Mouse (Mus musculus) C2C12 (cell line): Measurements from ENCODE around the gene Pdcd1. TPM values are rescaled to one million over a fixed set of nuclear protein-coding genes. Genes with fewer than 3 reads are reported as not detected.

Experiments
- H3K27me3 ChIP-seq: one replicate; pipeline ENCODE4 v1.6.1; 2011; ENCODE audit not compliant: control insufficient read depth, insufficient read depth, insufficient read length
- H3K36me3 ChIP-seq: one replicate; pipeline ENCODE4 v1.6.1; 2011; ENCODE audit not compliant: control insufficient read depth, insufficient read depth
- H3K4me3 ChIP-seq: one replicate; pipeline ENCODE4 v1.5.1; 2011; ENCODE audit warnings: mild to moderate bottlenecking, control low read depth; ENCODE audit not compliant: poor library complexity, insufficient read depth, severe bottlenecking
- H3K79me2 ChIP-seq: one replicate; pipeline ENCODE4 v1.6.1; 2011; ENCODE audit not compliant: control insufficient read depth, insufficient read depth
- H3K79me3 ChIP-seq: one replicate; pipeline ENCODE4 v1.6.1; 2011; ENCODE audit warnings: low read depth, control low read depth
- H3ac ChIP-seq: one replicate; pipeline ENCODE3; 2011; ENCODE audit warnings: low read depth; ENCODE audit not compliant: control insufficient read depth, insufficient read length
- CEBPB ChIP-seq: IDR thresholded peaks from one replicate; pipeline ENCODE4 v1.6.1; 2011; ENCODE audit warnings: low read depth, mild to moderate bottlenecking, control low read depth, moderate library complexity
- CTCF ChIP-seq: IDR thresholded peaks from one replicate; pipeline ENCODE4 v1.5.1; 2011; ENCODE audit not compliant: control insufficient read depth, insufficient read depth, insufficient read length
- FOSL1 ChIP-seq: IDR thresholded peaks from one replicate; pipeline ENCODE4 v1.8.0; 2011; ENCODE audit warnings: mild to moderate bottlenecking, low read length; ENCODE audit not compliant: poor library complexity, insufficient read depth, severe bottlenecking
- MAX ChIP-seq: IDR thresholded peaks from one replicate; pipeline ENCODE4 v1.6.1; 2011; ENCODE audit warnings: mild to moderate bottlenecking, control low read depth
- MYOD1 ChIP-seq: IDR thresholded peaks from one replicate; pipeline ENCODE4 v1.6.1; 2011; ENCODE audit warnings: low read depth; ENCODE audit not compliant: control insufficient read depth, insufficient read length
- MYOG ChIP-seq: IDR thresholded peaks from one replicate; pipeline ENCODE4 v1.6.1; 2011; ENCODE audit not compliant: control insufficient read depth, insufficient read length; ENCODE audit errors: extremely low read depth
- USF1 ChIP-seq: IDR thresholded peaks from one replicate; pipeline ENCODE4 v1.6.1; 2011; ENCODE audit warnings: low read depth, mild to moderate bottlenecking, control low read depth, moderate library complexity
- polyA plus RNA-seq: library from polyadenylated mRNA; unstranded; fragments of >200 nt; fragmentation: generic; extraction: Trizol; gene quantifications from one replicate; pipeline ENCODE4 v1.2.1, GENCODE M21; 2012; ENCODE audit warnings: missing spikeins

Gene Pdcd1
- polyA plus RNA-seq, 1 experiment = not detected

- H3K79me3 ChIP-seq = no peaks in the 10 kb centered on the region
- no peaks in the 10 kb centered on the region for H3K36me3 ChIP-seq
- no peak overlapping the region for H3ac ChIP-seq
- no peak overlapping the region for H3K4me3 ChIP-seq
- TF ChIP-seq MYOD1 (no peak), MYOG (no peak), FOSL1 (no peak), CTCF (no peak), CEBPB (no peak)
- H3K79me2 ChIP-seq = no peaks in the 10 kb centered on the region
- H3K27me3 ChIP-seq = no peaks in the 10 kb centered on the region
Observed at GRCm38 (mm10) chr1:94057401-94057800, 5.0 kb upstream of the Pdcd1 start.

- no peaks in the 10 kb centered on the region for H3K27me3 ChIP-seq
- TF ChIP-seq MYOG (no peak), USF1 (no peak), CEBPB (no peak), MYOD1 (no peak), MAX (no peak), FOSL1 (no peak), CTCF (no peak)
- H3K79me2 ChIP-seq = no peaks in the 10 kb centered on the region
- no peaks in the 10 kb centered on the region for H3K79me3 ChIP-seq
- H3K36me3 ChIP-seq = no peaks in the 10 kb centered on the region
- H3K4me3 ChIP-seq = no peak overlapping the region
- no peak overlapping the region for H3ac ChIP-seq
Observed at GRCm38 (mm10) chr1:94055966-94056365, 3.6 kb upstream of the Pdcd1 start.

- Histone ChIP-seq H3K79me2 (no peaks in the 10 kb centered on the region), H3ac (no peak overlapping the region), H3K79me3 (no peaks in the 10 kb centered on the region), H3K27me3 (no peaks in the 10 kb centered on the region), H3K36me3 (no peaks in the 10 kb centered on the region), H3K4me3 (no peak overlapping the region)
- TF ChIP-seq CTCF (no peak), MYOD1 (no peak), MYOG (no peak), FOSL1 (no peak)
Observed at GRCm38 (mm10) chr1:94054481-94054880, 2.1 kb upstream of the Pdcd1 start.

GRCm38 (mm10) chr1:94053530-94054216 lies 1.3 kb upstream of the Pdcd1 start:
- Histone ChIP-seq H3K27me3 (peaks cover under 1% of the 10 kb centered on the region), H3K79me3 (no peaks in the 10 kb centered on the region), H3K4me3 (no peak overlapping the region), H3ac (no peak overlapping the region), H3K36me3 (no peaks in the 10 kb centered on the region), H3K79me2 (no peaks in the 10 kb centered on the region)
- no peak for TF ChIP-seq MYOG
- no peak for TF ChIP-seq CEBPB
- TF ChIP-seq MAX = no peak
- no peak for TF ChIP-seq FOSL1
- no peak for TF ChIP-seq USF1
- TF ChIP-seq CTCF = no peak
- TF ChIP-seq MYOD1 = no peak

- no peaks in the 10 kb centered on the region for H3K79me3 ChIP-seq
- H3K27me3 ChIP-seq = peaks cover 12% of the 10 kb centered on the region
- no peak overlapping the region for H3ac ChIP-seq
- no peaks in the 10 kb centered on the region for H3K79me2 ChIP-seq
- no peak for TF ChIP-seq MAX
- no peak for TF ChIP-seq FOSL1
- TF ChIP-seq USF1 = no peak
- no peak for TF ChIP-seq CTCF
- no peak for TF ChIP-seq MYOD1
- TF ChIP-seq CEBPB = no peak
- no peak for TF ChIP-seq MYOG
- H3K36me3 ChIP-seq = no peaks in the 10 kb centered on the region
- no peak overlapping the region for H3K4me3 ChIP-seq
Observed at GRCm38 (mm10) chr1:94051104-94051503, 1.2 kb downstream of the Pdcd1 start.
